Comparison of ENCODE assay signal across 8 mouse cellular contexts in the genomic region with DNA sequence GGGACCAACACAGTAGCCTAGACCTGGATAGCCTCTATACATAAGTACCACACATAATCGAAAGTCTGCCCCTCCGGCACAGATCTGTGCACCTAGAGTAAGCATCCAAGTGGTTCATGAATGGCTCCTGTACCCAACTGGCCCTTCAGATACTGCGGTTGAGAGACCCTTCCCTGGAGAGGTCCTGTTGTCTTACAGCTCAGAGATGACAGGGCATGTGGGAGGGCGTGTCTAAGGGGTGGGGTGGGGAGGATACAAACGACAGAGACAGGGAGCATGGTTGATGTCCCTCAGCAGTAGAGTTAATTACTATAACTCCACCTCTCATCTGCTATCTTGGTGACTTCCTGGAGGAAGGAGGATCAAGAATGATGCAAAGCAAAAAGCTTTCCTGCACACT. TPM values are rescaled to one million over a fixed set of nuclear protein-coding genes. Genes with fewer than 3 reads are reported as not detected.
DNase-seq lines count a peak whose midpoint lies in the region; ATAC-seq and TF ChIP-seq lines count a peak whose summit lies in the region.

No protein-coding gene starts in this region.

- TF ChIP-seq EP300 in lung, postnatal 0 days (IDR thresholded peaks at IDR 0.05): no peak

- peak overlapping the region; percentile 69 for H3K27ac ChIP-seq in lung, postnatal 0 days (ENCODE audit: low read length)
- no peak overlapping the region for H3K27ac ChIP-seq in liver, embryonic 13.5 days
- H3K27ac ChIP-seq in stomach, embryonic 15.5 days: peak overlapping the region; percentile 60

- 0 out of 2 replicates have a peak, but pooled peaks cover 3% of the 10 kb centered on the region for H3K36me3 ChIP-seq in lung, postnatal 0 days (ENCODE audit: insufficient read depth, low read length)
- H3K36me3 ChIP-seq in liver, embryonic 13.5 days: peaks cover 6% of the 10 kb centered on the region; the same call in 1 of the 2 replicates
- H3K36me3 ChIP-seq in stomach, embryonic 15.5 days: 0 out of 2 replicates have a peak, but pooled peaks cover 4% of the 10 kb centered on the region

- no peak for ATAC-seq in CD4-positive, CD25-positive, alpha-beta regulatory T cell, adult 4 months
- no peak for ATAC-seq in lung, postnatal 0 days
- ATAC-seq in liver, embryonic 13.5 days (ENCODE audit: low read depth): 0 out of 2 replicates have a peak, but pooled peaks have one; percentile 5
- no peak for ATAC-seq in stomach, embryonic 15.5 days (ENCODE audit: insufficient read depth, low FRiP score, low read depth)
- no peak for ATAC-seq in erythroid progenitor cell, adult 5-6 weeks (replicated peaks; ENCODE audit: low FRiP score, poor library complexity, severe bottlenecking)

- H3K9ac ChIP-seq in lung, postnatal 0 days (replicated peaks; ENCODE audit: low read depth): no peak overlapping the region
- H3K9ac ChIP-seq in liver, embryonic 13.5 days: 0 out of 2 replicates have a peak overlapping the region, but pooled peaks have one; percentile 29
- H3K9ac ChIP-seq in stomach, embryonic 15.5 days: no peak overlapping the region

- H3K27me3 ChIP-seq in lung, postnatal 0 days (replicated peaks; ENCODE audit: insufficient read depth, low read length): no peaks in the 10 kb centered on the region
- no peaks in the 10 kb centered on the region for H3K27me3 ChIP-seq in liver, embryonic 13.5 days
- no peaks in the 10 kb centered on the region for H3K27me3 ChIP-seq in stomach, embryonic 15.5 days (replicated peaks)

- H3K4me1 ChIP-seq in lung, postnatal 0 days (ENCODE audit: insufficient read depth, low read depth, low read length): peaks cover 5% of the 10 kb centered on the region; the same call in 1 of the 2 replicates
- H3K4me1 ChIP-seq in liver, embryonic 13.5 days (replicated peaks): peaks cover 16% of the 10 kb centered on the region
- peaks cover 49% of the 10 kb centered on the region for H3K4me1 ChIP-seq in stomach, embryonic 15.5 days

- DNase-seq in CD4-positive, CD25-positive, alpha-beta regulatory T cell, adult 2 months (ENCODE audit: low read depth, low spot score): peak; percentile 11
- DNase-seq in lung, postnatal 0 days (ENCODE audit: low spot score): no peak
- no peak for DNase-seq in lung, postnatal 14 days
- DNase-seq in liver, embryonic 13.5 days: no peak
- DNase-seq in left cerebral cortex, adult 11 months (ENCODE audit: low spot score): no peak

- H3K4me2 ChIP-seq in lung, postnatal 0 days (replicated peaks; ENCODE audit: low read depth, low read length): peak overlapping the region; percentile 70
- peak overlapping the region; percentile 70 for H3K4me2 ChIP-seq in liver, embryonic 13.5 days
- peak overlapping the region; percentile 75 for H3K4me2 ChIP-seq in stomach, embryonic 15.5 days

- H3K9me3 ChIP-seq in lung, postnatal 0 days (ENCODE audit: low read length): no peaks in the 10 kb centered on the region
- H3K9me3 ChIP-seq in liver, embryonic 13.5 days (replicated peaks): no peaks in the 10 kb centered on the region
- H3K9me3 ChIP-seq in stomach, embryonic 15.5 days: no peaks in the 10 kb centered on the region

- peak overlapping the region; percentile 39 for H3K4me3 ChIP-seq in lung, postnatal 0 days (ENCODE audit: low read depth, low read length)
- H3K4me3 ChIP-seq in liver, embryonic 13.5 days (replicated peaks): peak overlapping the region; percentile 49; the same call in 1 of the 2 replicates
- peak overlapping the region; percentile 47 for H3K4me3 ChIP-seq in stomach, embryonic 15.5 days (replicated peaks)

- WGBS in lung, postnatal 0 days: 16% methylated on average over 5 of the region's 5 CpGs
- 22% methylated on average over 5 of the region's 5 CpGs for WGBS in liver, embryonic 13.5 days (ENCODE audit: insufficient replicate concordance)
- 30% methylated on average over 5 of the region's 5 CpGs for WGBS in stomach, embryonic 15.5 days

- TF ChIP-seq CTCF in lung, postnatal 0 days (IDR thresholded peaks at IDR 0.05): no peak

RNA-seq across cellular contexts. Expression of a gene that starts 29.9 kb away (rescaled TPM):
- under 1 TPM; 0.39 to 0.65 TPM for polyA plus RNA-seq in CD4-positive, CD25-positive, alpha-beta regulatory T cell, adult 4 months (2017; shearing (Covaris generic))
- 65.1 and 85.0 TPM in 2 replicates for polyA plus RNA-seq in lung, postnatal 0 days (2015; fragmentation: Nextera tagmentation; extraction: Ambion mirVana)
- 7.9 and 9.5 TPM in 2 replicates for polyA plus RNA-seq in liver, embryonic 13.5 days (2015; fragmentation: Nextera tagmentation; extraction: Ambion mirVana)
- 79.2 and 85.6 TPM in 2 replicates for polyA plus RNA-seq in stomach, embryonic 15.5 days (2015; fragmentation: Nextera tagmentation; extraction: Ambion mirVana)
- total RNA-seq in erythroid progenitor cell, adult 5-6 weeks (2015; ENCODE audit: low replicate concordance): 0.84 TPM in 1 of 2 replicates, not detected in the other
- 0.13 TPM in 1 of 2 replicates, not detected in the other for total RNA-seq in erythroid progenitor cell, adult 5-6 weeks (2017; ENCODE audit: low replicate concordance)
